Mouse (Mus musculus) heart, postnatal 36 days (tissue): ENCODE measurements around the gene Ppp1r3a. TPM values are rescaled to one million over a fixed set of nuclear protein-coding genes. Genes with fewer than 3 reads are reported as not detected.
"Not testable (repeated sequence)": the region's sequence is repeated elsewhere in the genome, so short reads cannot be mapped to it uniquely, and the experiment has no call there.

Experiments
- DNase-seq, 2 experiments: peaks; one replicate each; pipeline ENCODE4 v3.0.0; 2021 to 2022
- intact Hi-C: fragments of 180-260 bp; cut with DNase I; formaldehyde crosslinking; loops from one replicate; pipeline ENCODE4 v1.15.1; 2025
- total RNA-seq, 2 experiments: library from RNA; stranded (reverse); gene quantifications; 2 replicates each; pipeline ENCODE4 v1.2.3; 2021

Ppp1r3a gene
- total RNA-seq, result 10 to 100 TPM; 76.1 to 78.2 TPM

- intact Hi-C loops, result loop anchor here (10.0 kb wide), 1 partner anchor 170 kb away; no protein-coding TSS in a partner anchor
- DNase-seq, result peak; percentile 14 to 41
These were observed at the start of gene Ppp1r3a for GRCm38 (mm10) chr6:14754901-14755591. TSS of gene Ppp1r3a (minus strand) at chr6:14755274.

GRCm38 (mm10) chr6:14787157-14787938, 32.3 kb upstream of the Ppp1r3a start:
- DNase-seq, result no peak
- intact Hi-C loops, result no loop called here

- intact Hi-C loops, result no loop called here
- no peak for DNase-seq
These were observed 22.8 kb upstream of the Ppp1r3a start for GRCm38 (mm10) chr6:14777920-14778319.

- intact Hi-C loops, result no loop called here
- DNase-seq, result no peak
These were observed 16.6 kb upstream of the Ppp1r3a start for GRCm38 (mm10) chr6:14771717-14772116.

- intact Hi-C loops, result loop anchor here (10.0 kb wide), 1 partner anchor 173 kb away; no protein-coding TSS in a partner anchor
- DNase-seq, result no peak
These were observed 2.4 kb upstream of the Ppp1r3a start for GRCm38 (mm10) chr6:14757486-14757885.

- intact Hi-C loops, result loop anchor here (10.0 kb wide), 1 partner anchor 169 kb away; no protein-coding TSS in a partner anchor
- no peak for DNase-seq
These were observed 1.6 kb downstream of the Ppp1r3a start for GRCm38 (mm10) chr6:14753512-14753911.

- DNase-seq, result no peak
- intact Hi-C loops, result loop anchor here (10.0 kb wide), 1 partner anchor 167 kb away; no protein-coding TSS in a partner anchor
These were observed 2.9 kb downstream of the Ppp1r3a start for GRCm38 (mm10) chr6:14752211-14752610.

GRCm38 (mm10) chr6:14747000-14747399, 8.1 kb downstream of the Ppp1r3a start:
- no peak for DNase-seq
- intact Hi-C loops, result no loop called here

- intact Hi-C loops, result no loop called here
These were observed 19.1 kb downstream of the Ppp1r3a start for GRCm38 (mm10) chr6:14736017-14736416.

GRCm38 (mm10) chr6:14731011-14731410, 24.1 kb downstream of the Ppp1r3a start:
- intact Hi-C loops, result no loop called here
- DNase-seq, result no peak

More at GRCm38 (mm10) chr6:14736017-14736416, 19.1 kb downstream of the Ppp1r3a start:
- DNase-seq, result no peak

GRCm38 (mm10) chr6:14720772-14721414, 34.2 kb downstream of the Ppp1r3a start:
- intact Hi-C loops, result no loop called here
- no peak for DNase-seq

- intact Hi-C loops, result no loop called here
- DNase-seq, result no peak
These were observed 34.8 kb downstream of the Ppp1r3a start for GRCm38 (mm10) chr6:14720110-14720771.

- DNase-seq, result no peak
- intact Hi-C loops, result no loop called here
These were observed 39.7 kb downstream of the Ppp1r3a start for GRCm38 (mm10) chr6:14715129-14715989.

- no peak for DNase-seq
- intact Hi-C loops, result no loop called here
These were observed 42.9 kb downstream of the Ppp1r3a start for GRCm38 (mm10) chr6:14712146-14712545.

- intact Hi-C loops, result no loop called here
- no peak for DNase-seq
These were observed 55.0 kb downstream of the Ppp1r3a start for GRCm38 (mm10) chr6:14700030-14700429.

GRCm38 (mm10) chr6:14679231-14679887, 75.7 kb downstream of the Ppp1r3a start:
- intact Hi-C loops, DNase-seq: not testable (repeated sequence)

GRCm38 (mm10) chr6:14668966-14669365, 86.1 kb downstream of the Ppp1r3a start:
- DNase-seq, intact Hi-C loops: not testable (repeated sequence)

GRCm38 (mm10) chr6:14667651-14668050, 87.4 kb downstream of the Ppp1r3a start:
- DNase-seq, intact Hi-C loops: not testable (repeated sequence)
